Mouse (Mus musculus) limb, embryonic 14.5 days (tissue): ENCODE data around the gene Fbxo3. TPM values are rescaled to one million over a fixed set of nuclear protein-coding genes. Genes with fewer than 3 reads are reported as not detected.

Source experiments
- ATAC-seq: fragments of 200-750 bp; cut with Nextera tagmentation; 2 replicates; pipeline ENCODE4 v1.8.0; 2017; ENCODE audit warnings: low read depth, moderate number of reproducible peaks, moderate TSS enrichment; ENCODE audit not compliant: low FRiP score
- DNase-seq: peaks from one replicate; pipeline ENCODE4 v3.0.0-alpha.2; 2015; ENCODE audit warnings: low spot score
- H3K27ac ChIP-seq: fragments of 300-500 bp; sonication (generic); replicated peaks from 2 replicates; pipeline ENCODE4 v1.5.1; 2014; ENCODE audit warnings: low read depth, mild to moderate bottlenecking, low read length, moderate library complexity, mixed read lengths
- H3K27me3 ChIP-seq: fragments of 300-500 bp; sonication (generic); 2 replicates; pipeline ENCODE4 v1.6.1; 2014; ENCODE audit warnings: low read length, mixed read lengths; ENCODE audit not compliant: control insufficient read depth, insufficient read depth
- H3K36me3 ChIP-seq: fragments of 300-500 bp; sonication (generic); 2 replicates; pipeline ENCODE4 v1.6.1; 2014; ENCODE audit warnings: mild to moderate bottlenecking, low read length, moderate library complexity, mixed read lengths; ENCODE audit not compliant: control insufficient read depth, insufficient read depth
- H3K4me1 ChIP-seq: fragments of 300-500 bp; sonication (generic); 2 replicates; pipeline ENCODE4 v1.6.1; 2014; ENCODE audit warnings: antibody characterized with exemption, low read length, mixed read lengths; ENCODE audit not compliant: control insufficient read depth, insufficient read depth
- H3K4me2 ChIP-seq: fragments of 300-500 bp; sonication (generic); replicated peaks from 2 replicates; pipeline ENCODE4 v1.6.1; 2014; ENCODE audit warnings: low read depth, mild to moderate bottlenecking, low read length, moderate library complexity; ENCODE audit not compliant: severe bottlenecking
- H3K4me3 ChIP-seq: fragments of 300-500 bp; sonication (generic); replicated peaks from 2 replicates; pipeline ENCODE4 v1.5.1; 2014; ENCODE audit warnings: low read length
- H3K9ac ChIP-seq: fragments of 300-500 bp; sonication (generic); 2 replicates; pipeline ENCODE4 v1.6.1; 2014; ENCODE audit warnings: mild to moderate bottlenecking, low read depth, low read length, moderate library complexity; ENCODE audit not compliant: severe bottlenecking
- H3K9me3 ChIP-seq: fragments of 300-500 bp; sonication (generic); 2 replicates; pipeline ENCODE4 v1.6.1; 2016; ENCODE audit warnings: low read length; ENCODE audit not compliant: control insufficient read depth
- POLR2A ChIP-seq: fragments of 200-500 bp; IDR thresholded peaks from 2 replicates; pipeline ENCODE4 v1.8.0; 2012; ENCODE audit warnings: inconsistent platforms, mild to moderate bottlenecking, moderate library complexity, borderline replicate concordance; ENCODE audit not compliant: insufficient read depth, insufficient read length; ENCODE audit errors: extremely low read depth
- WGBS: fragments of 180-500 bp; shearing (Covaris S2); extraction: QIAGEN DNeasy Blood & Tissue Kit; methylation state at CpG from one replicate; pipeline ENCODE4 v1.1.7; 2014; 5-methylcytosine and 5-hydroxymethylcytosine counted together
- polyA plus RNA-seq, 2 experiments: library from polyadenylated mRNA; depleted of rRNA in 1 of 2; stranded (reverse) in 1 of 2; unstranded in 1 of 2; fragments of >200 nt; fragmentation: Nextera tagmentation in 1 of 2; extraction: Ambion mirVana in 1 of 2; gene quantifications; 2 replicates each; pipeline versions ENCODE4 v1.2.1 to v1.2.3; 2012 to 2014

The Fbxo3 gene
- polyA plus RNA-seq, 2 experiments = 35.9 to 47.6 TPM

GRCm38 (mm10) chr2:104036316-104036715 is 8.8 kb downstream of the Fbxo3 start:
- ATAC-seq = no peak
- Histone ChIP-seq H3K36me3 (peaks cover 57% of the 10 kb centered on the region), H3K9me3 (no peaks in the 10 kb centered on the region)

GRCm38 (mm10) chr2:104038236-104038635 is 10.7 kb downstream of the Fbxo3 start:
- Histone ChIP-seq H3K27me3 (no peaks in the 10 kb centered on the region), H3K9ac (no peak overlapping the region), H3K9me3 (no peaks in the 10 kb centered on the region), H3K27ac (no peak overlapping the region), H3K4me1 (no peaks in the 10 kb centered on the region), H3K4me2 (no peak overlapping the region), H3K36me3 (peaks cover 61% of the 10 kb centered on the region), H3K4me3 (no peak overlapping the region)
- no peak for ATAC-seq
- WGBS = 70% methylated on average over 2 of the region's 2 CpGs
- TF ChIP-seq POLR2A = no peak
- no peak for DNase-seq

More at GRCm38 (mm10) chr2:104036316-104036715, 8.8 kb downstream of the Fbxo3 start:
- no peak overlapping the region for H3K4me2 ChIP-seq
- no peak for DNase-seq
- H3K27ac ChIP-seq = no peak overlapping the region
- H3K4me1 ChIP-seq = no peaks in the 10 kb centered on the region
- H3K27me3 ChIP-seq = no peaks in the 10 kb centered on the region
- TF ChIP-seq POLR2A = no peak
- WGBS = 85% methylated on average over 3 of the region's 3 CpGs
- no peak overlapping the region for H3K9ac ChIP-seq
- no peak overlapping the region for H3K4me3 ChIP-seq

DNA sequence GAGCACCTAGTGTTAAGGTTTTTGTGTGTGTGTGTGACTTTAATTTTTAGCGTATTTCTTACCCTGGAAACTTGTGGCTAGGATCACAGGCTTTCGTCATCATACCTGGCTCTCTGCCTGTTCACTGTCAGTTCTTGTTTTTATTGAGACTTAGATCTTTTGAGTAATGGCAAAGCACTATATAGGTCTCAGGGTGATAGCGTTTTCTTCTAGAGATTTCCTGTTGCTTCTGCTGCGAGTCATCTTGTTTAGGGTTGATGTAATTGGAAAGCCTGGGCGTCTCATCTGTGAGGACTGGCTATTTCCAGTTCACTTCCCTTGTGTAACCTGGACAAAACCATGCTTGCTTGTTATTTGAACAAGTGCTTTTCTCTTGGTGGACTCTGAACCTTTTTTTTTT is 14.1 kb downstream of the Fbxo3 start:
- Histone ChIP-seq H3K9me3 (no peaks in the 10 kb centered on the region), H3K27me3 (no peaks in the 10 kb centered on the region), H3K4me1 (no peaks in the 10 kb centered on the region), H3K27ac (no peak overlapping the region), H3K9ac (no peak overlapping the region), H3K4me3 (no peak overlapping the region), H3K36me3 (peaks cover 53% of the 10 kb centered on the region), H3K4me2 (no peak overlapping the region)
- ATAC-seq (no peak), DNase-seq (peak; percentile 20)
- WGBS = 73% methylated on average over 5 of the region's 5 CpGs
- TF ChIP-seq POLR2A = no peak

GRCm38 (mm10) chr2:104042766-104043165 is 15.2 kb downstream of the Fbxo3 start:
- H3K4me3 ChIP-seq = no peak overlapping the region
- 94% methylated on average over 15 of the region's 15 CpGs for WGBS
- H3K36me3 ChIP-seq = peaks cover 48% of the 10 kb centered on the region
- no peak overlapping the region for H3K27ac ChIP-seq
- DNase-seq (no peak), ATAC-seq (no peak)
- no peak for TF ChIP-seq POLR2A
- no peak overlapping the region for H3K9ac ChIP-seq
- H3K4me1 ChIP-seq = no peaks in the 10 kb centered on the region
- no peak overlapping the region for H3K4me2 ChIP-seq
- H3K9me3 ChIP-seq = no peaks in the 10 kb centered on the region
- no peaks in the 10 kb centered on the region for H3K27me3 ChIP-seq

DNA sequence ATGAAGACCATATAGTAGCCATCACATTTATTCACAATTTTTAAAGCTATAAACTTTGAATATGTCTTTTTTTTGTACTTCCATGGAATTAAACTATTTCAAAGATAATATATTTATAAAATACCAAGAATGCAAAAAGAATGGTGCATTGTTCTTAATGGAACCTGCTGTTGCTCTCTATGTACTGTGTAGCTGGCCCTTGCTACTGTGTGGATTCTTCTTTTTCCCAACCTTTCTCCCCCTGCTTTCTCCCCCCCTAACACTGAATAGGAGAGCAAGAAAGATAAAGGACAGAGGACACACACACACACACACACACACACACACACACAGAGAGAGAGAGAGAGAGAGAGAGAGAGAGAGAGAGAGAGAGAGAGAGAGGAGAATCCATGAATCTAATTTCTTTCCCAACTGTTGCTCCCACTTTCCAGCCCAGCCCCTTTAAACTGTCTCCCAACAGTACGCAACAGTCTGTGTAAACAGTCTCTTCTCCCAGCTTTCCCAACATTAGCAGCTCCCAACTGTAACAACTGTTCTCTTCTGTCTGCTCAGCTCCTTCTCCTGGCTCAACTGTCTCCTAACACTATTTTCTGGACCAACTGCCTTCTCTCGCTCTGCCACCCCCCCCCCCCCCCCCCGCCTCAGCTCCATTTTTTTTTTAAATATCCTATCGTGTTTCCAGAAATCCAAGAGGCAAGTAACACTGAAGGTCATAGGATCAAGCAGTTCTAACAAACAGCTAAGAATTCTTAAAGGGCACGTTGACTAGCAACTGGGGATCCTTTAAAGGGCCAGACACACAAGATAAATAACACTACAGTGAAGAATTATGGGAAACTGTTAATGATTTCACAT is 16.3 kb downstream of the Fbxo3 start:
- WGBS = 56% methylated on average over 5 of the region's 5 CpGs
- no peak for DNase-seq
- no peak; the same call in 1 of the 2 replicates for ATAC-seq
- H3K36me3 ChIP-seq = peaks cover 55% of the 10 kb centered on the region
- no peaks in the 10 kb centered on the region for H3K9me3 ChIP-seq
- TF ChIP-seq POLR2A = no peak
- no peak overlapping the region for H3K4me3 ChIP-seq
- H3K27ac ChIP-seq = no peak overlapping the region
- no peaks in the 10 kb centered on the region for H3K4me1 ChIP-seq
- no peaks in the 10 kb centered on the region for H3K27me3 ChIP-seq
- H3K9ac ChIP-seq = no peak overlapping the region
- no peak overlapping the region for H3K4me2 ChIP-seq
